Mouse (Mus musculus) ES-E14 (cell line): Measurements from ENCODE around the gene Agpat1.

Experiments used
- HCFC1 ChIP-seq: IDR thresholded peaks from 2 replicates; pipeline ENCODE4 v1.6.1; 2012; ENCODE audit warnings: low read length, inconsistent platforms, borderline replicate concordance; ENCODE audit not compliant: insufficient read depth
- MAFK ChIP-seq: IDR thresholded peaks from 2 replicates; pipeline ENCODE4 v1.6.1; 2014; ENCODE audit warnings: mild to moderate bottlenecking, low read depth, low read length, inconsistent platforms; ENCODE audit not compliant: insufficient read depth
- ZC3H11A ChIP-seq: IDR thresholded peaks from 2 replicates; pipeline ENCODE4 v1.6.1; 2012; ENCODE audit warnings: low read depth, mild to moderate bottlenecking, inconsistent platforms, low read length, borderline replicate concordance
- ZNF384 ChIP-seq: IDR thresholded peaks from 2 replicates; pipeline ENCODE4 v1.6.1; 2012; ENCODE audit warnings: low read depth, low read length, inconsistent platforms

- TF ChIP-seq MAFK, result no peak
- no peak for TF ChIP-seq ZC3H11A
- no peak for TF ChIP-seq ZNF384
- no peak for TF ChIP-seq HCFC1
Measured at GRCm38 (mm10) chr17:34572361-34572760, 31.7 kb upstream of the Agpat1 start.
